Mouse (Mus musculus): ENCODE results near the gene Poc5. TPM values are rescaled to one million over a fixed set of nuclear protein-coding genes. Genes with fewer than 3 reads are reported as not detected.

Gene Poc5
- polyA plus RNA-seq, 1 experiment from 2014 or later, result 10.7 TPM

- 97% methylated on average over 1 of the region's 1 CpGs for WGBS
- H3K27me3 ChIP-seq (replicated peaks; ENCODE audit: control insufficient read depth, insufficient read depth, low read length), result no peaks in the 10 kb centered on the region
- no peak overlapping the region for H3K27ac ChIP-seq (ENCODE audit: low read length)
- no peak for ATAC-seq
- H3K9ac ChIP-seq (ENCODE audit: low read depth, low read length), result no peak overlapping the region
- H3K4me3 ChIP-seq (ENCODE audit: low read length), result no peak overlapping the region
- no peaks in the 10 kb centered on the region for H3K36me3 ChIP-seq (ENCODE audit: control insufficient read depth, insufficient read depth, low read length)
- no peak overlapping the region for H3K4me2 ChIP-seq (ENCODE audit: low read depth, low read length)
- no peaks in the 10 kb centered on the region for H3K9me3 ChIP-seq (ENCODE audit: control insufficient read depth, low read length)
- H3K4me1 ChIP-seq (ENCODE audit: control insufficient read depth, insufficient read depth, low read length), result peaks cover 26% of the 10 kb centered on the region
Observed at GRCm38 (mm10) chr13:96436921-96437320, 48.8 kb downstream of the Poc5 start.

GRCm38 (mm10) chr13:96440436-96440835 lies 52.3 kb downstream of the Poc5 start:
- ATAC-seq, result no peak
- Histone ChIP-seq H3K4me3 (ENCODE audit: low read length) (no peak overlapping the region), H3K9me3 (ENCODE audit: control insufficient read depth, low read length) (no peaks in the 10 kb centered on the region), H3K27ac (ENCODE audit: low read length) (no peak overlapping the region), H3K27me3 (replicated peaks; ENCODE audit: control insufficient read depth, insufficient read depth, low read length) (no peaks in the 10 kb centered on the region), H3K9ac (ENCODE audit: low read depth, low read length) (no peak overlapping the region), H3K4me2 (ENCODE audit: low read depth, low read length) (no peak overlapping the region), H3K4me1 (ENCODE audit: control insufficient read depth, insufficient read depth, low read length) (no peaks in the 10 kb centered on the region), H3K36me3 (ENCODE audit: control insufficient read depth, insufficient read depth, low read length) (no peaks in the 10 kb centered on the region)
- 92% methylated on average over 4 of the region's 4 CpGs for WGBS

GRCm38 (mm10) chr13:96450205-96450856 lies 62.2 kb downstream of the Poc5 start:
- 67% methylated on average over 11 of the region's 11 CpGs for WGBS
- peak overlapping the region; percentile 60; the same call in 1 of the 2 replicates for H3K27ac ChIP-seq (ENCODE audit: low read length)
- no peaks in the 10 kb centered on the region for H3K36me3 ChIP-seq (ENCODE audit: control insufficient read depth, insufficient read depth, low read length)
- H3K4me3 ChIP-seq (ENCODE audit: low read length), result no peak overlapping the region
- no peak overlapping the region for H3K4me2 ChIP-seq (ENCODE audit: low read depth, low read length)
- no peaks in the 10 kb centered on the region for H3K27me3 ChIP-seq (replicated peaks; ENCODE audit: control insufficient read depth, insufficient read depth, low read length)
- H3K9me3 ChIP-seq (ENCODE audit: control insufficient read depth, low read length), result no peaks in the 10 kb centered on the region
- ATAC-seq, result peak; percentile 41; the same call in 1 of the 2 replicates
- 0 out of 2 replicates have a peak, but pooled peaks cover 2% of the 10 kb centered on the region for H3K4me1 ChIP-seq (ENCODE audit: control insufficient read depth, insufficient read depth, low read length)
- H3K9ac ChIP-seq (ENCODE audit: low read depth, low read length), result no peak overlapping the region

GRCm38 (mm10) chr13:96450869-96451268 lies 62.8 kb downstream of the Poc5 start:
- Histone ChIP-seq H3K27me3 (replicated peaks; ENCODE audit: control insufficient read depth, insufficient read depth, low read length) (no peaks in the 10 kb centered on the region), H3K4me1 (ENCODE audit: control insufficient read depth, insufficient read depth, low read length) (0 out of 2 replicates have a peak, but pooled peaks cover 2% of the 10 kb centered on the region), H3K4me3 (ENCODE audit: low read length) (no peak overlapping the region), H3K9ac (ENCODE audit: low read depth, low read length) (no peak overlapping the region), H3K36me3 (ENCODE audit: control insufficient read depth, insufficient read depth, low read length) (no peaks in the 10 kb centered on the region), H3K4me2 (ENCODE audit: low read depth, low read length) (no peak overlapping the region), H3K9me3 (ENCODE audit: control insufficient read depth, low read length) (no peaks in the 10 kb centered on the region), H3K27ac (ENCODE audit: low read length) (no peak overlapping the region)
- ATAC-seq, result peak; percentile 49; the same call in 1 of the 2 replicates
- 82% methylated on average over 7 of the region's 7 CpGs for WGBS

- 77% methylated on average over 11 of the region's 11 CpGs for WGBS
- peak; percentile 66 for ATAC-seq
- Histone ChIP-seq H3K9me3 (ENCODE audit: control insufficient read depth, low read length) (no peaks in the 10 kb centered on the region), H3K27ac (ENCODE audit: low read length) (peak overlapping the region; percentile 65), H3K4me1 (ENCODE audit: control insufficient read depth, insufficient read depth, low read length) (0 out of 2 replicates have a peak, but pooled peaks cover 2% of the 10 kb centered on the region), H3K4me3 (ENCODE audit: low read length) (no peak overlapping the region), H3K36me3 (ENCODE audit: control insufficient read depth, insufficient read depth, low read length) (no peaks in the 10 kb centered on the region), H3K9ac (ENCODE audit: low read depth, low read length) (no peak overlapping the region), H3K4me2 (ENCODE audit: low read depth, low read length) (no peak overlapping the region), H3K27me3 (replicated peaks; ENCODE audit: control insufficient read depth, insufficient read depth, low read length) (no peaks in the 10 kb centered on the region)
Observed at GRCm38 (mm10) chr13:96451386-96452140, 63.5 kb downstream of the Poc5 start.

- Histone ChIP-seq H3K4me1 (ENCODE audit: control insufficient read depth, insufficient read depth, low read length) (0 out of 2 replicates have a peak, but pooled peaks cover 2% of the 10 kb centered on the region), H3K4me3 (ENCODE audit: low read length) (no peak overlapping the region), H3K27me3 (replicated peaks; ENCODE audit: control insufficient read depth, insufficient read depth, low read length) (no peaks in the 10 kb centered on the region), H3K36me3 (ENCODE audit: control insufficient read depth, insufficient read depth, low read length) (no peaks in the 10 kb centered on the region), H3K9me3 (ENCODE audit: control insufficient read depth, low read length) (no peaks in the 10 kb centered on the region), H3K9ac (ENCODE audit: low read depth, low read length) (no peak overlapping the region), H3K27ac (ENCODE audit: low read length) (no peak overlapping the region), H3K4me2 (ENCODE audit: low read depth, low read length) (no peak overlapping the region)
- 95% methylated on average over 3 of the region's 3 CpGs for WGBS
- ATAC-seq, result no peak
Observed at GRCm38 (mm10) chr13:96452621-96453020, 64.5 kb downstream of the Poc5 start.

GRCm38 (mm10) chr13:96454288-96454687 lies 66.2 kb downstream of the Poc5 start:
- H3K27ac ChIP-seq (ENCODE audit: low read length), result no peak overlapping the region
- peaks cover 6% of the 10 kb centered on the region for H3K4me1 ChIP-seq (ENCODE audit: control insufficient read depth, insufficient read depth, low read length)
- H3K9ac ChIP-seq (ENCODE audit: low read depth, low read length), result no peak overlapping the region
- no peaks in the 10 kb centered on the region for H3K36me3 ChIP-seq (ENCODE audit: control insufficient read depth, insufficient read depth, low read length)
- no peaks in the 10 kb centered on the region for H3K27me3 ChIP-seq (replicated peaks; ENCODE audit: control insufficient read depth, insufficient read depth, low read length)
- no peak overlapping the region for H3K4me3 ChIP-seq (ENCODE audit: low read length)
- WGBS, result 70% methylated on average over 3 of the region's 3 CpGs
- no peak overlapping the region for H3K4me2 ChIP-seq (ENCODE audit: low read depth, low read length)
- no peaks in the 10 kb centered on the region for H3K9me3 ChIP-seq (ENCODE audit: control insufficient read depth, low read length)
- ATAC-seq, result peak; percentile 66

- Histone ChIP-seq H3K4me2 (ENCODE audit: low read depth, low read length) (no peak overlapping the region; the same call in 1 of the 2 replicates), H3K27me3 (replicated peaks; ENCODE audit: control insufficient read depth, insufficient read depth, low read length) (no peaks in the 10 kb centered on the region), H3K9ac (ENCODE audit: low read depth, low read length) (no peak overlapping the region), H3K4me3 (ENCODE audit: low read length) (no peak overlapping the region), H3K4me1 (ENCODE audit: control insufficient read depth, insufficient read depth, low read length) (peaks cover 3% of the 10 kb centered on the region), H3K9me3 (ENCODE audit: control insufficient read depth, low read length) (no peaks in the 10 kb centered on the region), H3K27ac (ENCODE audit: low read length) (no peak overlapping the region; the same call in 1 of the 2 replicates), H3K36me3 (ENCODE audit: control insufficient read depth, insufficient read depth, low read length) (no peaks in the 10 kb centered on the region)
- WGBS, result 75% methylated on average over 5 of the region's 5 CpGs
- ATAC-seq, result peak; percentile 8; the same call in 1 of the 2 replicates
Observed at GRCm38 (mm10) chr13:96457566-96457965, 69.5 kb downstream of the Poc5 start.

- Histone ChIP-seq H3K27me3 (replicated peaks; ENCODE audit: control insufficient read depth, insufficient read depth, low read length) (no peaks in the 10 kb centered on the region), H3K9ac (ENCODE audit: low read depth, low read length) (no peak overlapping the region), H3K9me3 (ENCODE audit: control insufficient read depth, low read length) (no peaks in the 10 kb centered on the region), H3K27ac (ENCODE audit: low read length) (no peak overlapping the region), H3K4me2 (ENCODE audit: low read depth, low read length) (no peak overlapping the region; the same call in 1 of the 2 replicates), H3K4me3 (ENCODE audit: low read length) (no peak overlapping the region), H3K4me1 (ENCODE audit: control insufficient read depth, insufficient read depth, low read length) (peaks cover 3% of the 10 kb centered on the region), H3K36me3 (ENCODE audit: control insufficient read depth, insufficient read depth, low read length) (no peaks in the 10 kb centered on the region)
- 54% methylated on average over 5 of the region's 5 CpGs for WGBS
- ATAC-seq, result peak; percentile 85
Observed at GRCm38 (mm10) chr13:96458018-96458417, 69.9 kb downstream of the Poc5 start.

All from intestine, embryonic 16.5 days (tissue).